Mouse (Mus musculus): Measurements from ENCODE around the gene Pimreg. TPM values are rescaled to one million over a fixed set of nuclear protein-coding genes. Genes with fewer than 3 reads are reported as not detected.

Pimreg gene
- polyA plus RNA-seq, 1 experiment from 2014 or later = 114 TPM

GRCm38 (mm10) chr11:72010367-72010766 is 31.5 kb upstream of the Pimreg start:
- Histone ChIP-seq H3K4me1 (ENCODE audit: control insufficient read depth, insufficient read depth, low read length) (peaks cover 20% of the 10 kb centered on the region), H3K27ac (ENCODE audit: low read length) (no peak overlapping the region), H3K4me3 (ENCODE audit: low read depth, low read length) (no peak overlapping the region), H3K4me2 (replicated peaks; ENCODE audit: low read depth, low read length) (no peak overlapping the region), H3K27me3 (ENCODE audit: control insufficient read depth, insufficient read depth, low read length) (no peaks in the 10 kb centered on the region), H3K9me3 (ENCODE audit: control insufficient read depth, low read depth, low read length) (no peaks in the 10 kb centered on the region), H3K9ac (replicated peaks; ENCODE audit: low read depth, low read length) (no peak overlapping the region), H3K36me3 (ENCODE audit: control insufficient read depth, insufficient read depth, low read length) (no peaks in the 10 kb centered on the region)
- peak; percentile 31; the same call in 1 of the 2 replicates for ATAC-seq (ENCODE audit: insufficient number of reproducible peaks, insufficient read depth, low FRiP score, low read depth)
- 19% methylated on average over 5 of the region's 5 CpGs for WGBS

GRCm38 (mm10) chr11:72010940-72011722 is 30.7 kb upstream of the Pimreg start:
- Histone ChIP-seq H3K4me3 (ENCODE audit: low read depth, low read length) (no peak overlapping the region), H3K4me1 (ENCODE audit: control insufficient read depth, insufficient read depth, low read length) (peaks cover 20% of the 10 kb centered on the region), H3K9me3 (ENCODE audit: control insufficient read depth, low read depth, low read length) (no peaks in the 10 kb centered on the region), H3K36me3 (ENCODE audit: control insufficient read depth, insufficient read depth, low read length) (no peaks in the 10 kb centered on the region), H3K27me3 (ENCODE audit: control insufficient read depth, insufficient read depth, low read length) (no peaks in the 10 kb centered on the region), H3K4me2 (replicated peaks; ENCODE audit: low read depth, low read length) (0 out of 2 replicates have a peak overlapping the region, but pooled peaks have one; percentile 13), H3K27ac (ENCODE audit: low read length) (no peak overlapping the region), H3K9ac (replicated peaks; ENCODE audit: low read depth, low read length) (no peak overlapping the region)
- 38% methylated on average over 9 of the region's 9 CpGs for WGBS
- peak; percentile 64; the same call in 1 of the 2 replicates for ATAC-seq (ENCODE audit: insufficient number of reproducible peaks, insufficient read depth, low FRiP score, low read depth)

- no peak overlapping the region for H3K27ac ChIP-seq (ENCODE audit: low read length)
- no peaks in the 10 kb centered on the region for H3K36me3 ChIP-seq (ENCODE audit: control insufficient read depth, insufficient read depth, low read length)
- no peaks in the 10 kb centered on the region for H3K27me3 ChIP-seq (ENCODE audit: control insufficient read depth, insufficient read depth, low read length)
- peaks cover 20% of the 10 kb centered on the region for H3K4me1 ChIP-seq (ENCODE audit: control insufficient read depth, insufficient read depth, low read length)
- no peaks in the 10 kb centered on the region for H3K9me3 ChIP-seq (ENCODE audit: control insufficient read depth, low read depth, low read length)
- WGBS = 80% methylated on average over 1 of the region's 1 CpGs
- H3K4me2 ChIP-seq (replicated peaks; ENCODE audit: low read depth, low read length) = no peak overlapping the region
- H3K9ac ChIP-seq (replicated peaks; ENCODE audit: low read depth, low read length) = no peak overlapping the region
- H3K4me3 ChIP-seq (ENCODE audit: low read depth, low read length) = no peak overlapping the region
- ATAC-seq (ENCODE audit: insufficient number of reproducible peaks, insufficient read depth, low FRiP score, low read depth) = no peak
These were observed 29.9 kb upstream of the Pimreg start for GRCm38 (mm10) chr11:72011955-72012354.

- ATAC-seq (ENCODE audit: insufficient number of reproducible peaks, insufficient read depth, low FRiP score, low read depth) = no peak
- Histone ChIP-seq H3K36me3 (ENCODE audit: control insufficient read depth, insufficient read depth, low read length) (no peaks in the 10 kb centered on the region), H3K27me3 (ENCODE audit: control insufficient read depth, insufficient read depth, low read length) (no peaks in the 10 kb centered on the region), H3K9me3 (ENCODE audit: control insufficient read depth, low read depth, low read length) (no peaks in the 10 kb centered on the region), H3K4me2 (replicated peaks; ENCODE audit: low read depth, low read length) (no peak overlapping the region), H3K4me1 (ENCODE audit: control insufficient read depth, insufficient read depth, low read length) (peaks cover 20% of the 10 kb centered on the region), H3K4me3 (ENCODE audit: low read depth, low read length) (no peak overlapping the region), H3K27ac (ENCODE audit: low read length) (no peak overlapping the region), H3K9ac (replicated peaks; ENCODE audit: low read depth, low read length) (no peak overlapping the region)
- WGBS = 64% methylated on average over 4 of the region's 4 CpGs
These were observed 27.2 kb upstream of the Pimreg start for GRCm38 (mm10) chr11:72014674-72015073.

- Histone ChIP-seq H3K4me2 (replicated peaks; ENCODE audit: low read depth, low read length) (no peak overlapping the region), H3K4me3 (ENCODE audit: low read depth, low read length) (no peak overlapping the region), H3K36me3 (ENCODE audit: control insufficient read depth, insufficient read depth, low read length) (no peaks in the 10 kb centered on the region), H3K27me3 (ENCODE audit: control insufficient read depth, insufficient read depth, low read length) (no peaks in the 10 kb centered on the region), H3K9ac (replicated peaks; ENCODE audit: low read depth, low read length) (no peak overlapping the region), H3K27ac (ENCODE audit: low read length) (no peak overlapping the region), H3K4me1 (ENCODE audit: control insufficient read depth, insufficient read depth, low read length) (peaks cover 4% of the 10 kb centered on the region; the same call in 1 of the 2 replicates), H3K9me3 (ENCODE audit: control insufficient read depth, low read depth, low read length) (no peaks in the 10 kb centered on the region)
- 79% methylated on average over 13 of the region's 13 CpGs for WGBS
- no peak for ATAC-seq (ENCODE audit: insufficient number of reproducible peaks, insufficient read depth, low FRiP score, low read depth)
These were observed 25.1 kb upstream of the Pimreg start for GRCm38 (mm10) chr11:72016518-72017252.

DNA sequence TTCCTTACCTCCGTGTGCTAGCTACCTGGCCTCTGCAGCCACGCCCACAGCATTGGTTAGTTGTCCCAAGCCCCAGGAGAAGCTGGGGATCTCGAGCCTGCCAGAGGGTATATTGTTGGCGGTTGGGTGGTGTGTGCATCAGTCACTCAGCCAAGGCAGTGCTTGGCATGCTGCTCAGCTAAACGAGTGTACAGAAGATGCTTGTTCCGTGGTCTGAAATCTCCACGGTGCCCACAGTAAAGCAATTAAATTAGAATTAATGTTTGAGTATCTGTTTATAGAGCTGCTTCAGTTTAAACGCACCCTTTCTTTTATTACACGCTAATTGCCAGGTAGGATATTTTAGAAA is 24.6 kb upstream of the Pimreg start:
- WGBS = 71% methylated on average over 9 of the region's 9 CpGs
- no peak overlapping the region for H3K4me3 ChIP-seq (ENCODE audit: low read depth, low read length)
- no peaks in the 10 kb centered on the region for H3K36me3 ChIP-seq (ENCODE audit: control insufficient read depth, insufficient read depth, low read length)
- no peaks in the 10 kb centered on the region for H3K27me3 ChIP-seq (ENCODE audit: control insufficient read depth, insufficient read depth, low read length)
- no peak overlapping the region for H3K4me2 ChIP-seq (replicated peaks; ENCODE audit: low read depth, low read length)
- no peak overlapping the region for H3K27ac ChIP-seq (ENCODE audit: low read length)
- no peak for ATAC-seq (ENCODE audit: insufficient number of reproducible peaks, insufficient read depth, low FRiP score, low read depth)
- no peak overlapping the region for H3K9ac ChIP-seq (replicated peaks; ENCODE audit: low read depth, low read length)
- no peaks in the 10 kb centered on the region for H3K4me1 ChIP-seq (ENCODE audit: control insufficient read depth, insufficient read depth, low read length)
- H3K9me3 ChIP-seq (ENCODE audit: control insufficient read depth, low read depth, low read length) = no peaks in the 10 kb centered on the region

- Histone ChIP-seq H3K9me3 (ENCODE audit: control insufficient read depth, low read depth, low read length) (no peaks in the 10 kb centered on the region), H3K36me3 (ENCODE audit: control insufficient read depth, insufficient read depth, low read length) (no peaks in the 10 kb centered on the region), H3K4me1 (ENCODE audit: control insufficient read depth, insufficient read depth, low read length) (no peaks in the 10 kb centered on the region), H3K4me2 (replicated peaks; ENCODE audit: low read depth, low read length) (no peak overlapping the region), H3K4me3 (ENCODE audit: low read depth, low read length) (no peak overlapping the region), H3K27ac (ENCODE audit: low read length) (no peak overlapping the region), H3K9ac (replicated peaks; ENCODE audit: low read depth, low read length) (no peak overlapping the region), H3K27me3 (ENCODE audit: control insufficient read depth, insufficient read depth, low read length) (no peaks in the 10 kb centered on the region)
- ATAC-seq (ENCODE audit: insufficient number of reproducible peaks, insufficient read depth, low FRiP score, low read depth) = no peak
- 55% methylated on average over 4 of the region's 4 CpGs for WGBS
These were observed 20.8 kb upstream of the Pimreg start for GRCm38 (mm10) chr11:72021015-72021414.

- WGBS = 59% methylated on average over 6 of the region's 6 CpGs
- Histone ChIP-seq H3K36me3 (ENCODE audit: control insufficient read depth, insufficient read depth, low read length) (no peaks in the 10 kb centered on the region), H3K4me3 (ENCODE audit: low read depth, low read length) (no peak overlapping the region), H3K4me1 (ENCODE audit: control insufficient read depth, insufficient read depth, low read length) (no peaks in the 10 kb centered on the region), H3K27ac (ENCODE audit: low read length) (no peak overlapping the region; the same call in 1 of the 2 replicates), H3K27me3 (ENCODE audit: control insufficient read depth, insufficient read depth, low read length) (0 out of 2 replicates have a peak, but pooled peaks cover 3% of the 10 kb centered on the region), H3K9ac (replicated peaks; ENCODE audit: low read depth, low read length) (no peak overlapping the region), H3K4me2 (replicated peaks; ENCODE audit: low read depth, low read length) (no peak overlapping the region), H3K9me3 (ENCODE audit: control insufficient read depth, low read depth, low read length) (no peaks in the 10 kb centered on the region)
- no peak for ATAC-seq (ENCODE audit: insufficient number of reproducible peaks, insufficient read depth, low FRiP score, low read depth)
These were observed 19.0 kb upstream of the Pimreg start for GRCm38 (mm10) chr11:72022827-72023226.
